Mouse (Mus musculus): ENCODE measurements at regions not wholly inside any gene's neighbourhood (a gene's known extent, or its start where the extent isn't known, plus 50 kb on each side); places are given as distances from the start of the nearest gene placed in this dataset.

DNA sequence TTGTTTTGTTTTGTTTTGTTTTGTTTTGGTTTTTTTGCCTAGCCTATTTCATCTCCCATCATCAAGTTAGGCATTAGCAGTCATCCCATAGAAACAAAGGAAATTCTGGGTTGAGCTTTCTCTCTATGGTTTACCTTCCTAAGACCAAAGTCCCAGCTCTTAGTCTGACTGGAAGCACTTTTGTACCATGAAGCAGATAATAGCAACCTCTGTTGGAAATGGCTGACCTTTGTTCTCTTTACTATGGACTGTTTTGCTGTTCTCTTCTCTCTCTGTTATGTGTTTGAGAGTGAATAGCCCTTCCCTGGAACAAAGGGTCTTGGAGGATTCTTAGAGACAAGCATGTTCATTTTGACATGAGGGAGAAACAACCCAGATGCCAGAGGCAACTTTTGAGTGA is 1681.7 kb upstream of the 5930422O12Rik start:
- no peak for DNase-seq

DNA sequence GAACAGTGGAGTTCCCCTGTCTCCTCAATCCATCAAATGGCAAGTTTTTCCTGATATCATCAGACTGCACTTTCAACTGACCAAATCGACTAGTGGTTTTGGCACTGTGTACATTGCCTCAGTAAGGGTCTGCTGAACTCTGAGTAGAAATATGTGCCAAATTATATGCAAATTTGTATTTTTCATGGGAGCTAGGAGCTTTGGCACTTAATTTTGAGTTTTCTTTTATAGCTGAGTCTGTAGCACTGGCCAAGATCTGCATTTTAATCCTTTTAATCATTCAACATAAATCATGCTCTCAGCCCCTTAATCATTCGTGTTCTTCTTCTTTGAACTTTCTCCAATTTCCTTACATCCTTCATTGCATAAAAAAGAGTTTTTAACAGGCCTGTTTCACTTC is 1678.5 kb upstream of the 5930422O12Rik start:
- DNase-seq = no peak

DNA sequence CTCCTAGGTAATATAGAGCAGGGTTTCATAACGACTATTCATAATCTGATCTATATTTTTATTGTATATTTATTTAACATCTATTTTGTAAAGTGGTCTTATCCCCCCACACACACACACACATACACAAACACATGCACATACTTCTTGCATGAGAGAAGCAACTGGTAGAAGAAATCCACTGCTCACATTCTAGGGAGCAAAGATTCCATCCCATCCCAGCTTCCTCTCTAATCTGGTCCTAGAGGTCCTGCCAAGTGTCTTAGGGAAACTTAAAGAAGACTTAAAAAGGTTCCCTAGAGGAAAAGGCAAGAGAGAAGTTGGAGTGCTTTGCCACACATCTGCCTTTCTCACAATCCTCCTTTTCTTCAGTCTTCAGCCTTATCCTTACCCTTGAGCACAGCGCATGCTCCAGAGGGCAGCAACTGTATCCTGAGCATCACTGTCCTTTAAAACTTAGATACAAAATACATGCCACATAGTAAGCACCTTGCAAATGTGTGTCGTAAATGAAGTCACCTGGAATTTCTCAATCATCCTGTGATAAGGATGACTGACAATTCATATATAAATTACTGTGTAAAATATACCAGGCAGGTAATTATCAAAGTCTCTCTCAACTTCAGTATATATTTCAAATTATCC is 1677.9 kb upstream of the 5930422O12Rik start:
- DNase-seq = no peak

DNA sequence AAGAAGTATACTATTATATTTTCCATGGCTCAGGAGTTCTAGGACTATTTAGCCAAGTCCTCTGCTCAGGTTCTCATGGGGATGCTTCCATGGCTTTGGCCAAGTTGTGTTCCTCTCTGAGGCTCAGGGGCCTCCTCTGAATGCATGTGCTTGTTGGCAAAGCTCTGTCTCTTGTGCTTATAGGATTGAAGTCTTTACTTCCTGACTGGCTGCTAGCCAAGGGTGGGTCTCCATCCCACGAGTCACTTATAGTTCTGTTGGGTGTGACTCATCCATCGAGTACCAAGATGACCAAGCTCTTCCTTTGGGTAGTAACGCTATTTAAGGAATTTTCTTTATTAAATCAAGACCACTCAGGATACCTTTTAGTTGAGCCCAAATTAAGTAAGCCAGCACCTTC is 1672.8 kb upstream of the 5930422O12Rik start:
- no peak for DNase-seq

DNA sequence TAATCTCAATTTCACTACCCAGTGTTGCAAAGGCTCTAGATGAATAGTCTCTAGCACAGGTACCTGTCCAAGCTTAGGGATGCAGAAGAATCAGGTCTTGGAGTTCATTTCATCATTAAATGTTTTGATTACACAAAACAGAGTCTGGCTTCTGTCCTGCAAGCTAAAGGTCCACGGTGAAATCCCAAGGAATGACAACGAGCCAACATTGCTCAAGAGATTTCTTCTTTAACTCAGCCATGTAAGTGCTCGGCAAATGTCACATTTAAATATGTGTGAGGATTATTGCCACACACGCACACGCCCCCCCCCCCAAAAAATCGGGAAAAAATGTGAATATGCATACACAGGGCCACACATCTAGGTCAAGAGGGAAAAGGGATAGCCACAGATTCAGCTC is 1666.4 kb upstream of the 5930422O12Rik start:
- no peak for DNase-seq

All from adrenal gland, postnatal 36 days (tissue).